Mouse (Mus musculus) retina, adult 2 months (tissue): ENCODE results near the gene Prkci.
A peak's percentile ranks its signal among the peaks of the same experiment; 100 is the strongest.

Experiments used
- DNase-seq: peaks from one replicate; pipeline ENCODE4 v3.0.0-alpha.2; 2012; ENCODE audit warnings: low read depth, low spot score

The Prkci gene

GRCm38 (mm10) chr3:31083507-31084245, 88.1 kb downstream of the Prkci start:
- no peak for DNase-seq

- DNase-seq, result no peak
These were observed 89.5 kb downstream of the Prkci start for GRCm38 (mm10) chr3:31085000-31085399.

- no peak for DNase-seq
These were observed 93.5 kb downstream of the Prkci start for GRCm38 (mm10) chr3:31088789-31089775.

GRCm38 (mm10) chr3:31089956-31090355, 94.4 kb downstream of the Prkci start:
- DNase-seq, result no peak

- DNase-seq, result no peak
These were observed 97.6 kb downstream of the Prkci start for GRCm38 (mm10) chr3:31093196-31093595.

- peak; percentile 49 for DNase-seq
These were observed 98.2 kb downstream of the Prkci start for GRCm38 (mm10) chr3:31093627-31094351.

- DNase-seq, result peak; percentile 81
These were observed 99.1 kb downstream of the Prkci start, which contains the start of gene Skil for GRCm38 (mm10) chr3:31094531-31095178. Skil (plus strand) TSS chr3:31095058.

- no peak for DNase-seq
These were observed 99.6 kb downstream of the Prkci start for GRCm38 (mm10) chr3:31095179-31095490.

- DNase-seq, result no peak
These were observed 100.1 kb downstream of the Prkci start for GRCm38 (mm10) chr3:31095491-31096154.

GRCm38 (mm10) chr3:31096155-31097101, 100.9 kb downstream of the Prkci start:
- no peak for DNase-seq

GRCm38 (mm10) chr3:31097102-31097720, 101.7 kb downstream of the Prkci start:
- no peak for DNase-seq

- DNase-seq, result no peak
These were observed 102.4 kb downstream of the Prkci start for GRCm38 (mm10) chr3:31097976-31098375.

GRCm38 (mm10) chr3:31098556-31098955, 103.0 kb downstream of the Prkci start:
- no peak for DNase-seq

- no peak for DNase-seq
These were observed 104.5 kb downstream of the Prkci start for GRCm38 (mm10) chr3:31100026-31100425.

- DNase-seq, result no peak
These were observed 105.3 kb downstream of the Prkci start for GRCm38 (mm10) chr3:31100802-31101201.
